Mouse (Mus musculus): ENCODE data around the gene Mier2.

The Mier2 gene

GRCm38 (mm10) chr10:79574796-79575195 is 19.8 kb upstream of the Mier2 start:
- no peak for DNase-seq (ENCODE audit: low read depth, low spot score)

GRCm38 (mm10) chr10:79574350-79574749 is 19.4 kb upstream of the Mier2 start:
- DNase-seq (ENCODE audit: low read depth, low spot score): no peak

- no peak for DNase-seq (ENCODE audit: low read depth, low spot score)
Observed at GRCm38 (mm10) chr10:79573611-79574010, 18.6 kb upstream of the Mier2 start.

GRCm38 (mm10) chr10:79571314-79571713 is 16.3 kb upstream of the Mier2 start:
- no peak for DNase-seq (ENCODE audit: low read depth, low spot score)

GRCm38 (mm10) chr10:79569921-79570320 is 14.9 kb upstream of the Mier2 start:
- DNase-seq (ENCODE audit: low read depth, low spot score): no peak

- no peak for DNase-seq (ENCODE audit: low read depth, low spot score)
Observed at GRCm38 (mm10) chr10:79559716-79560115, 4.7 kb upstream of the Mier2 start.

GRCm38 (mm10) chr10:79557496-79557895 is 2.5 kb upstream of the Mier2 start:
- DNase-seq (ENCODE audit: low read depth, low spot score): no peak

GRCm38 (mm10) chr10:79556951-79557350 is 2.0 kb upstream of the Mier2 start:
- DNase-seq (ENCODE audit: low read depth, low spot score): no peak

- no peak for DNase-seq (ENCODE audit: low read depth, low spot score)
Observed at GRCm38 (mm10) chr10:79555238-79555724, 282 bp upstream of the Mier2 start.

GRCm38 (mm10) chr10:79553691-79554090 is 1.3 kb downstream of the Mier2 start:
- DNase-seq (ENCODE audit: low read depth, low spot score): no peak

GRCm38 (mm10) chr10:79553176-79553575 is 1.8 kb downstream of the Mier2 start:
- DNase-seq (ENCODE audit: low read depth, low spot score): no peak

- no peak for DNase-seq (ENCODE audit: low read depth, low spot score)
Observed at GRCm38 (mm10) chr10:79552531-79552930, 2.5 kb downstream of the Mier2 start.

- no peak for DNase-seq (ENCODE audit: low read depth, low spot score)
Observed at GRCm38 (mm10) chr10:79550366-79550765, 4.6 kb downstream of the Mier2 start.

GRCm38 (mm10) chr10:79548971-79549723 is 5.9 kb downstream of the Mier2 start:
- DNase-seq (ENCODE audit: low read depth, low spot score): no peak

GRCm38 (mm10) chr10:79548546-79548945 is 6.5 kb downstream of the Mier2 start:
- DNase-seq (ENCODE audit: low read depth, low spot score): no peak

GRCm38 (mm10) chr10:79547148-79547675 is 7.8 kb downstream of the Mier2 start:
- no peak for DNase-seq (ENCODE audit: low read depth, low spot score)

GRCm38 (mm10) chr10:79546483-79546882 is 8.5 kb downstream of the Mier2 start:
- DNase-seq (ENCODE audit: low read depth, low spot score): no peak

- DNase-seq (ENCODE audit: low read depth, low spot score): no peak
Observed at GRCm38 (mm10) chr10:79545891-79546290, 9.1 kb downstream of the Mier2 start.

- no peak for DNase-seq (ENCODE audit: low read depth, low spot score)
Observed at GRCm38 (mm10) chr10:79544631-79545030, 10.4 kb downstream of the Mier2 start.

GRCm38 (mm10) chr10:79543884-79544597 is 11.0 kb downstream of the Mier2 start:
- no peak for DNase-seq (ENCODE audit: low read depth, low spot score)

- no peak for DNase-seq (ENCODE audit: low read depth, low spot score)
Observed at GRCm38 (mm10) chr10:79542171-79542570, 12.8 kb downstream of the Mier2 start.

- no peak for DNase-seq (ENCODE audit: low read depth, low spot score)
Observed at GRCm38 (mm10) chr10:79541522-79541921, 13.5 kb downstream of the Mier2 start.

GRCm38 (mm10) chr10:79540746-79541145 is 14.3 kb downstream of the Mier2 start:
- no peak for DNase-seq (ENCODE audit: low read depth, low spot score)

Data from mesoderm, embryonic 11.5 days (tissue).